In the genomic region with DNA sequence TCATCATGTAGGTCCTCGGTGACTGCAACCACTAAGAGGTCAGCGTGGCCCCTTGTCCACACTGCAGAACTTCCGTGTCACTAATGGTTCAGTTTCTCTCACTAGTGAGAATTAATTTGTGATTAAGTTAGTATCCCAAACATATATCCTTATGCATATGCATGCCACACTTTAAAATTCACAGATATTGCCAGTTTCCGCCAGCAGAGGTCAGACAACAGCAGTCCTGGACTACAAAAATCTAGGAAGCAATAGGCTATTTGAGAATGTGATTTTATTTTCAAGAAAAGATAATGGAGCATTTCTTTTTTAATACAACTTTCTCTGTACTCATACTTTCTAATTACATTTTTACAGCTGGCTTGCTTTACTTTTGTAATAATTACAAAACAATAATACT, we compare ENCODE assay signal across 9 mouse cellular contexts. TPM values are rescaled to one million over a fixed set of nuclear protein-coding genes. Genes with fewer than 3 reads are reported as not detected.
DNase-seq lines count a peak whose midpoint lies in the region; ATAC-seq lines count a peak whose summit lies in the region.
"Had no signal": no experiment of that assay in that cellular context is flagged by ENCODE, and none has a peak within 500 bp of the region (broad histone marks: within the 10 kb centered on the region; RNA-seq: fewer than 3 reads in every experiment).

No protein-coding gene starts in this region.

- no peak overlapping the region for H3K9ac ChIP-seq in forebrain, embryonic 15.5 days (replicated peaks)
- H3K9ac ChIP-seq: hindbrain, embryonic 15.5 days had no signal

- H3K4me2 ChIP-seq in forebrain, embryonic 15.5 days (replicated peaks): no peak overlapping the region
- H3K4me2 ChIP-seq: hindbrain, embryonic 15.5 days had no signal

- no peaks in the 10 kb centered on the region for H3K36me3 ChIP-seq in forebrain, embryonic 15.5 days
- H3K36me3 ChIP-seq: hindbrain, embryonic 15.5 days had no signal

- no peak for ATAC-seq in CD4-positive, CD25-positive, alpha-beta regulatory T cell, adult 4 months
- no peak for ATAC-seq in forebrain, embryonic 15.5 days (replicated peaks)

- no peak overlapping the region for H3K27ac ChIP-seq in forebrain, embryonic 15.5 days (replicated peaks)
- H3K27ac ChIP-seq: hindbrain, embryonic 15.5 days had no signal

- H3K4me1 ChIP-seq in forebrain, embryonic 15.5 days: no peaks in the 10 kb centered on the region
- H3K4me1 ChIP-seq: hindbrain, embryonic 15.5 days had no signal

- H3K4me3 ChIP-seq in forebrain, embryonic 15.5 days: no peak overlapping the region
- H3K4me3 ChIP-seq: hindbrain, embryonic 15.5 days had no signal

- DNase-seq in cerebellum, postnatal 14 days: peak; percentile 22 to 28
- no peak for DNase-seq in cerebellum, adult 9-11 months
- peak; percentile 13 for DNase-seq in layer of hippocampus, adult 11-12 months (ENCODE audit: low spot score)
- DNase-seq in layer of hippocampus, adult 9-11 months: no peak
- DNase-seq in frontal cortex, postnatal 14 days (ENCODE audit: low spot score in 2 of 2): peak; percentile 3 to 22
- peak; percentile 0 for DNase-seq in mesoderm, embryonic 11.5 days (ENCODE audit: low read depth, low spot score)

- no peaks in the 10 kb centered on the region for H3K9me3 ChIP-seq in forebrain, embryonic 15.5 days
- H3K9me3 ChIP-seq: hindbrain, embryonic 15.5 days had no signal

- WGBS in forebrain, embryonic 15.5 days: 66% methylated on average over 4 of the region's 4 CpGs

- no peaks in the 10 kb centered on the region for H3K27me3 ChIP-seq in forebrain, embryonic 15.5 days
- H3K27me3 ChIP-seq: hindbrain, embryonic 15.5 days had no signal

RNA-seq across cellular contexts. Expression of gene Maob, which starts 51.0 kb away (rescaled TPM):
- not detected for polyA plus RNA-seq in CD4-positive, CD25-positive, alpha-beta regulatory T cell, adult 4 months (2017; shearing (Covaris generic))
- polyA plus RNA-seq in forebrain, embryonic 15.5 days (2015; fragmentation: Nextera tagmentation; extraction: Ambion mirVana): 2.1 and 2.8 TPM in 2 replicates

Comparison
In these comparisons a context has a peak if more than half of its experiments do, and no peak if none do; other contexts are left out.
1. DNase-seq: peak in cerebellum, postnatal 14 days (2 of 2), layer of hippocampus, adult 11-12 months (single experiment), frontal cortex, postnatal 14 days (2 of 2) and mesoderm, embryonic 11.5 days (single experiment); none in cerebellum, adult 9-11 months (single experiment) and layer of hippocampus, adult 9-11 months (single experiment).